Mouse (Mus musculus) ovary, adult 18-20 months (tissue): ENCODE results near the gene 1600014C23Rik.

ENCODE experiments used
- DNase-seq: peaks from one replicate; pipeline ENCODE4 v3.0.0; 2022; ENCODE audit warnings: low spot score, mixed read lengths

Gene 1600014C23Rik

GRCm38 (mm10) chr17:45752053-45752452 lies 18.4 kb upstream of the 1600014C23Rik start:
- no peak for DNase-seq

- no peak for DNase-seq
Observed at GRCm38 (mm10) chr17:45751359-45751758, 17.7 kb upstream of the 1600014C23Rik start.

- DNase-seq, result no peak
Observed at GRCm38 (mm10) chr17:45749100-45749499, 15.5 kb upstream of the 1600014C23Rik start.

- DNase-seq, result peak; percentile 41
Observed at GRCm38 (mm10) chr17:45747858-45748785, 14.5 kb upstream of the 1600014C23Rik start.

- no peak for DNase-seq
Observed at GRCm38 (mm10) chr17:45747293-45747692, 13.6 kb upstream of the 1600014C23Rik start.

- DNase-seq, result no peak
Observed at GRCm38 (mm10) chr17:45746755-45747154, 13.1 kb upstream of the 1600014C23Rik start.

GRCm38 (mm10) chr17:45745629-45746028 lies 12.0 kb upstream of the 1600014C23Rik start:
- no peak for DNase-seq

- no peak for DNase-seq
Observed at GRCm38 (mm10) chr17:45742371-45743147, 8.9 kb upstream of the 1600014C23Rik start.

GRCm38 (mm10) chr17:45737078-45737601 lies 3.5 kb upstream of the 1600014C23Rik start:
- no peak for DNase-seq

GRCm38 (mm10) chr17:45736311-45737077 lies 2.9 kb upstream of the 1600014C23Rik start:
- peak; percentile 79 for DNase-seq

GRCm38 (mm10) chr17:45735382-45736310 lies 2.0 kb upstream of the 1600014C23Rik start:
- peak; percentile 63 for DNase-seq

GRCm38 (mm10) chr17:45734881-45735280 lies 1.2 kb upstream of the 1600014C23Rik start:
- DNase-seq, result no peak

GRCm38 (mm10) chr17:45734333-45734732 lies 689 bp upstream of the 1600014C23Rik start:
- no peak for DNase-seq

GRCm38 (mm10) chr17:45733038-45733734 lies 458 bp downstream of the 1600014C23Rik start:
- DNase-seq, result no peak

GRCm38 (mm10) chr17:45731172-45731864 lies 2.3 kb downstream of the 1600014C23Rik start:
- peak; percentile 53 for DNase-seq

GRCm38 (mm10) chr17:45730696-45731095 lies 2.9 kb downstream of the 1600014C23Rik start:
- DNase-seq, result no peak

- no peak for DNase-seq
Observed at GRCm38 (mm10) chr17:45729387-45729786, 4.3 kb downstream of the 1600014C23Rik start.

GRCm38 (mm10) chr17:45727983-45728723 lies 5.5 kb downstream of the 1600014C23Rik start:
- no peak for DNase-seq

GRCm38 (mm10) chr17:45727481-45727880 lies 6.2 kb downstream of the 1600014C23Rik start:
- no peak for DNase-seq
